Mouse (Mus musculus) cerebellum, postnatal 14 days (tissue): ENCODE results near the gene Sptbn2.

Experiments used
- DNase-seq, 2 experiments: peaks; one replicate each; pipeline ENCODE4 v3.0.0; 2021; ENCODE audit warnings: mixed read lengths in 2 of 2

Sptbn2 gene

DNA sequence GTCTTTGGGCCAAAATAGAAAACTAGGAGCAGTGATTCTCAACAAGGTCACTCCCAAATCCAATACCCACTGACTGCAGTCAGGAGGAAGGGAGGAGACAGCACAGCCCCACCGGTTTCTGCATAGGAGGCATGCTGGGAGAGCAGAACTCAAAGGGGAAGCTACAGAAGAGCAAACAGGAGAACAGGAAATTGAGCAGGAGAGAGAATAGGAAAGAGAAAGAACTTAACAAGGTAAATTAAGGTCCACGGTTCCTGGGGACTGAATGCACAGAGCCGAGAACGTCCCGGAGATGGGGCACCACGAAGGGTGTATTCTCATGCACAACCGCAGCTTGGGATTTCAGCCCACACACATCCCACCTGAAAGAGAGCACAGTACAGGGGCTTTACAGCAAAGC, 74.2 kb downstream of the Sptbn2 start:
- DNase-seq, result no peak

DNA sequence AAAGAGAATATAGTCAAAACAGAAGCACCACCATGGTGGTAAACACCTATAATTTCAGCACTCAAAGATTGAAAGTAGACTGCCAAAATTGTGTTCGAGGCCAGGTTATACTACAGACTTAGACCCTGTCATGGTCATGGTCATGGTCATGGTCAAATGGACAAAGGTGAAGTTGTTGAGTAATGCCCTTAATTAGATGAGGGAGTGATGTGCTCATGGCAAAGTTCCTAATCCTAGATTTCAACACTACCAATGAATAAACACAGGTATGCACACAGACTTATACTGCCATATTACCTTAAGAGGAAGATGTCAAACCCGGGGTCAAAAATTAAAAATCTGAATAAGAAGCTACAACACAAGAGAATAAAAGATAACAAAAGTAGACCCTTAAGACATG, 75.3 kb downstream of the Sptbn2 start:
- no peak for DNase-seq

GRCm38 (mm10) chr19:4793281-4793830, 82.4 kb downstream of the Sptbn2 start:
- no peak for DNase-seq

DNA sequence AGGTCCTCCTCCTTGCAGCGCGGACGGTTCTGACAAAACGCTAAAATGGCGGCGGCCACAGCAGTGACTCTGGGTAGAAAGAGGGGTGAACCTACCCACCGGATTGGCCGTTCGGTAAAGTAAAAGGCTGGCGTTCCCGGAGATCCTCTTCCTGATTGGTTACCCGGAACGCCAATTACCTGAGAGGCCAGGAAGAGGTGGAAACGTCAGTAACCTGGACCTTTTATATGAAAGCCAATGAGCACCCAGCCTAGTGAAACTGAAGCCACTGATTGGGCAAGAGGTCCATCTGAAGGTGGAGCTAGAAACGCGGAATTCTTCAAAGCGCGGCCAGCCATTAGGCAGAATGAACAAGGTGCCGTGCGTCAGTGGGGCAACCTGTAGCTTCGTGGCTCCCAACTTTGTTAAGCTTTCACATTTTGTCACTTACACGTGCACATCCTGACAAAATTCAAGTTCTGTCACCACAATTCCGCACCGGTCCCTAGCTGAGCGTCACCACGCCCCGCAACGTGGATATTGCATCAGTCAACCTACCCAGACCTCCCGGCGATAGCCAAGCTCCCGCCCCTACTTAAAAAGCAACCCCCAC, 83.0 kb downstream of the Sptbn2 start, which contains the start of gene Rbm4:
TSS of gene Rbm4 (minus strand) at position 71 of the 592 bp plus-strand sequence.
- peak; percentile 99 for DNase-seq

- no peak for DNase-seq
Measured at GRCm38 (mm10) chr19:4795929-4796328, 85.0 kb downstream of the Sptbn2 start.

DNA sequence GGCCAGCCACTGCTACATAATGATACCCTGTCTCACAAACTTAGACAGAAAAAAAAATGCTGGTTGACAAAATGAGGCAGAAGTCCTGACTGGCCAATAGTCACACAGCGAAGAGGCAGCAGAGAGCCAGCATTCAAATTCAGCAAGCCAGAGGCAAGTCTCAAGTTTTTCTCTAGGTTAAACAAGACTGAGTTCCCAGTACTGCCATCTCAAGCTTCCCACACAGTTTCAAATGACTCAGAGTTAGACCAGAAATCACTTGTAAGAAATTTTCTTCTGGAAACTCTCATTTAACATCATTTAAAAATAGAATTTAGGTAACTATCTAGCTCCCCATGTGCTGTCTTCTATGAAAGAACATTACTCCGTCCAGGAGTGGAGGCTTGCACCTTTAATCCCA, 86.9 kb downstream of the Sptbn2 start:
- no peak for DNase-seq

DNA sequence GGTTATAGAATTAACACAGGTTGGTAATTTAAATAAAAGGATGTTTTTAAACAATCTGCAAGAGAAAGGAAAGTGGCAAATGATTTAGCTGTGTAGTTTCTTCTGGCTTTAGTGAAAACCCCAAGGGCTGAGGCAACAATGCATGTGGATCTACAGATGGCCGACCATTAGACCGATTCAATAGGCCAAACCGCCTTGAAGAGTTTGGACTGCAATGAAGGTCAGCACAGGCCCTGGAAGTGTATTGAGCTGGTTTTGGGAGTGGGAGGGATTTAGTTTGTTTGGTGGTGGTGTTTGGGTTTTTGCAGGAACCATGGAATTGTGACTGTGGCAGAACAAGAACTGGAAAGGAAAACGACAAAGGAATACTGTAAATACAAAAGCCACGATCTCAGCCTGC, 88.1 kb downstream of the Sptbn2 start:
- no peak for DNase-seq
